Mouse (Mus musculus) bone marrow macrophage, adult 2 months (primary cell): ENCODE results near the gene Slc4a3. TPM values are rescaled to one million over a fixed set of nuclear protein-coding genes. Genes with fewer than 3 reads are reported as not detected.

Experiments
- H3K27ac ChIP-seq: 2 replicates; pipeline ENCODE4 v1.5.1; 2012; ENCODE audit warnings: low read depth, low read length; ENCODE audit not compliant: insufficient read depth
- H3K4me1 ChIP-seq: 2 replicates; pipeline ENCODE4 v1.6.1; 2012; ENCODE audit warnings: low read length; ENCODE audit not compliant: control insufficient read depth, insufficient read depth
- H3K4me3 ChIP-seq: 2 replicates; pipeline ENCODE4 v1.5.1; 2012; ENCODE audit warnings: mild to moderate bottlenecking, low read length, moderate library complexity; ENCODE audit not compliant: insufficient read depth
- CTCF ChIP-seq: IDR thresholded peaks from 2 replicates; pipeline ENCODE4 v1.5.1; 2012; ENCODE audit warnings: low read depth, mild to moderate bottlenecking, low read length, moderate library complexity
- POLR2A ChIP-seq: IDR thresholded peaks from 2 replicates; pipeline ENCODE4 v1.6.1; 2012; ENCODE audit warnings: mild to moderate bottlenecking, low read depth, low read length, borderline replicate concordance
- polyA plus RNA-seq: library from polyadenylated mRNA; stranded (reverse); fragments of >200 nt; gene quantifications from 2 replicates; pipeline ENCODE4 v1.2.4, GENCODE M21; 2012; ENCODE audit not compliant: missing spikeins, insufficient read depth, insufficient read length

Slc4a3 gene
- polyA plus RNA-seq, 1 experiment = 3.1 TPM

- TF ChIP-seq CTCF (no peak), POLR2A (0 out of 2 replicates have a peak, but pooled peaks have one; percentile 68)
- Histone ChIP-seq H3K27ac (peak within 1 kb of the TSS; percentile 87), H3K4me1 (peaks cover 25% of the 10 kb centered on the region), H3K4me3 (peak within 1 kb of the TSS; percentile 67)
Observed at GRCm38 (mm10) chr1:75521321-75522031, 24.6 kb upstream of the Slc4a3 start, which contains the start of gene Stk11ip. TSS of gene Stk11ip (plus strand) at chr1:75521529.

GRCm38 (mm10) chr1:75524679-75525078 is 21.4 kb upstream of the Slc4a3 start:
- H3K27ac ChIP-seq = no peak overlapping the region
- H3K4me3 ChIP-seq = no peak overlapping the region
- H3K4me1 ChIP-seq = peaks cover 25% of the 10 kb centered on the region
- TF ChIP-seq CTCF (no peak), POLR2A (no peak)

- no peak for TF ChIP-seq CTCF
- TF ChIP-seq POLR2A = no peak
- Histone ChIP-seq H3K4me3 (no peak overlapping the region), H3K4me1 (peaks cover 18% of the 10 kb centered on the region), H3K27ac (no peak overlapping the region)
Observed at GRCm38 (mm10) chr1:75530546-75530945, 15.5 kb upstream of the Slc4a3 start.

- H3K27ac ChIP-seq = no peak overlapping the region
- TF ChIP-seq POLR2A (no peak), CTCF (no peak)
- peaks cover 18% of the 10 kb centered on the region for H3K4me1 ChIP-seq
- no peak overlapping the region for H3K4me3 ChIP-seq
Observed at GRCm38 (mm10) chr1:75532280-75533172, 13.5 kb upstream of the Slc4a3 start.

- TF ChIP-seq CTCF = no peak
- H3K27ac ChIP-seq = no peak overlapping the region
- H3K4me3 ChIP-seq = no peak overlapping the region
- peaks cover 18% of the 10 kb centered on the region for H3K4me1 ChIP-seq
Observed at GRCm38 (mm10) chr1:75533325-75534252, 12.5 kb upstream of the Slc4a3 start.

- no peak for TF ChIP-seq CTCF
- no peak for TF ChIP-seq POLR2A
- H3K27ac ChIP-seq = no peak overlapping the region
- H3K4me1 ChIP-seq = peaks cover 9% of the 10 kb centered on the region
- H3K4me3 ChIP-seq = no peak overlapping the region
Observed at GRCm38 (mm10) chr1:75537587-75537986, 8.5 kb upstream of the Slc4a3 start.

- no peaks in the 10 kb centered on the region; the same call in 1 of the 2 replicates for H3K4me1 ChIP-seq
- TF ChIP-seq POLR2A = no peak
- TF ChIP-seq CTCF = no peak
Observed at GRCm38 (mm10) chr1:75538597-75539190, 7.4 kb upstream of the Slc4a3 start.

GRCm38 (mm10) chr1:75541496-75541895 is 4.6 kb upstream of the Slc4a3 start:
- no peak overlapping the region for H3K27ac ChIP-seq
- TF ChIP-seq POLR2A (no peak), CTCF (no peak)
- no peaks in the 10 kb centered on the region for H3K4me1 ChIP-seq
- H3K4me3 ChIP-seq = no peak overlapping the region

More at GRCm38 (mm10) chr1:75538597-75539190, 7.4 kb upstream of the Slc4a3 start:
- Histone ChIP-seq H3K27ac (no peak overlapping the region), H3K4me3 (no peak overlapping the region)

GRCm38 (mm10) chr1:75544351-75544750 is 1.7 kb upstream of the Slc4a3 start:
- TF ChIP-seq CTCF (no peak), POLR2A (no peak)
- Histone ChIP-seq H3K4me3 (no peak overlapping the region), H3K27ac (no peak overlapping the region), H3K4me1 (no peaks in the 10 kb centered on the region)
